Mouse (Mus musculus): ENCODE data around the gene Vdac2.

- TF ChIP-seq GATA1 (IDR thresholded peaks at IDR 0.05; ENCODE audit: borderline replicate concordance, low read length) (no peak), FLI1 (IDR thresholded peaks at IDR 0.05; ENCODE audit: low read length) (no peak)
These were observed 1.1 kb upstream of the Vdac2 start for GRCm38 (mm10) chr14:21823897-21824296.
